ENCODE assay signal across 8 mouse cellular contexts in genomic region chr7:127636963-127637362, GRCm38 (mm10). TPM values are rescaled to one million over a fixed set of nuclear protein-coding genes. Genes with fewer than 3 reads are reported as not detected.
A peak's percentile ranks its signal among the peaks of the same experiment; 100 is the strongest.
DNase-seq lines count a peak whose midpoint lies in the region; TF ChIP-seq lines count a peak whose summit lies in the region.

No protein-coding gene starts in this region.

- intact Hi-C loops in heart, postnatal 36 days (cut with DNase I): no loop called here

- DNase-seq in MN1 (ENCODE audit: low spot score): peak; percentile 87
- DNase-seq in cerebellum, adult 9-10 months: peak; percentile 76
- DNase-seq in frontal cortex, adult 2 months (ENCODE audit: extremely low spot score in 1 of 2, low spot score in 1 of 2): peak; percentile 49 to 82
- peak; percentile 78 to 80 for DNase-seq in heart, postnatal 36 days
- DNase-seq in layer of hippocampus, adult 2 months (ENCODE audit: low spot score in 2 of 2): peak; percentile 78
- peak; percentile 80 to 87 for DNase-seq in lung, adult 18-20 months
- peak; percentile 67 for DNase-seq in ovary, adult 18-20 months (ENCODE audit: low spot score)
- DNase-seq in urinary bladder, postnatal 36 days (ENCODE audit: low spot score in 2 of 2): peak; percentile 57 to 83

- peak overlapping the region; percentile 60 for H3K4me3 ChIP-seq in layer of hippocampus, adult 2 months

- peak overlapping the region; percentile 76 for H3K27ac ChIP-seq in layer of hippocampus, adult 2 months

- no peak for TF ChIP-seq CTCF in layer of hippocampus, adult 2 months (conservative IDR thresholded peaks at IDR 0.05)

RNA-seq across cellular contexts. Expression of gene Zfp629, which starts 21.4 kb away (rescaled TPM):
- 21.7 and 22.7 TPM in 2 replicates for polyA plus RNA-seq in frontal cortex, adult 2 months (2012; rRNA removed)
- total RNA-seq in heart, postnatal 36 days (2021): 10 to 100 TPM; 18.1 to 22.4 TPM
- 10 to 100 TPM; 21.8 to 22.5 TPM for total RNA-seq in layer of hippocampus, adult 2 months (2021)

RNA-seq across cellular contexts. Expression of gene Rnf40, which starts 48.4 kb away (rescaled TPM):
- polyA plus RNA-seq in frontal cortex, adult 2 months (2012; rRNA removed): 49.4 and 54.0 TPM in 2 replicates
- 10 to 100 TPM; 42.3 to 43.1 TPM for total RNA-seq in heart, postnatal 36 days (2021)
- 10 to 100 TPM; 69.5 to 72.8 TPM for total RNA-seq in layer of hippocampus, adult 2 months (2021)

RNA-seq across cellular contexts. Expression of gene Ccdc189, which starts 48.6 kb away (rescaled TPM):
- polyA plus RNA-seq in frontal cortex, adult 2 months (2012; rRNA removed): 21.0 and 21.5 TPM in 2 replicates
- 10 to 100 TPM; 10.4 to 12.1 TPM for total RNA-seq in heart, postnatal 36 days (2021)
- 10 to 100 TPM; 11.5 to 12.9 TPM for total RNA-seq in layer of hippocampus, adult 2 months (2021)

Comparison
In these comparisons a context has a peak if more than half of its experiments do, and no peak if none do; other contexts are left out.
1. Peak in every context shown above with its lines: DNase-seq, H3K4me3 ChIP-seq and H3K27ac ChIP-seq.